Mouse (Mus musculus): ENCODE data around the gene Suv39h2.

Suv39h2 gene

GRCm38 (mm10) chr2:3422548-3422947, 52.3 kb downstream of the Suv39h2 start, which contains the start of gene Meig1:
Gene Meig1, minus strand, starts transcription at chr2:3422648.
- DNase-seq (ENCODE audit: low spot score), result no peak

- no peak for DNase-seq (ENCODE audit: low spot score)
Measured at GRCm38 (mm10) chr2:3420157-3420556, 54.7 kb downstream of the Suv39h2 start.

- DNase-seq (ENCODE audit: low spot score), result peak; percentile 89
Measured at GRCm38 (mm10) chr2:3418883-3419431, 55.9 kb downstream of the Suv39h2 start.

GRCm38 (mm10) chr2:3415676-3416075, 59.2 kb downstream of the Suv39h2 start:
- DNase-seq (ENCODE audit: low spot score), result no peak

GRCm38 (mm10) chr2:3414241-3414640, 60.6 kb downstream of the Suv39h2 start:
- DNase-seq (ENCODE audit: low spot score), result peak; percentile 60

GRCm38 (mm10) chr2:3407756-3408155, 67.1 kb downstream of the Suv39h2 start:
- DNase-seq (ENCODE audit: low spot score), result no peak

- DNase-seq (ENCODE audit: low spot score), result no peak
Measured at GRCm38 (mm10) chr2:3405981-3406380, 68.8 kb downstream of the Suv39h2 start.
